Mouse (Mus musculus): ENCODE measurements at regions not wholly inside any gene's neighbourhood (a gene's known extent, or its start where the extent isn't known, plus 50 kb on each side); places are given as distances from the start of the nearest gene placed in this dataset.

GRCm38 (mm10) chr8:34709316-34709715 lies 597.8 kb upstream of the Gm10131 start:
- in situ Hi-C loops (cut with MboI; ENCODE audit: low sequenced_read_pairs) = no loop called here

GRCm38 (mm10) chr8:34703351-34703750 lies 591.8 kb upstream of the Gm10131 start:
- in situ Hi-C loops (cut with MboI; ENCODE audit: low sequenced_read_pairs) = no loop called here

- in situ Hi-C loops (cut with MboI; ENCODE audit: low sequenced_read_pairs) = no loop called here
Observed at GRCm38 (mm10) chr8:34702806-34703205, 591.3 kb upstream of the Gm10131 start.

GRCm38 (mm10) chr8:34699015-34699414 lies 587.5 kb upstream of the Gm10131 start:
- in situ Hi-C loops (cut with MboI; ENCODE audit: low sequenced_read_pairs) = no loop called here

- in situ Hi-C loops (cut with MboI; ENCODE audit: low sequenced_read_pairs) = no loop called here
Observed at GRCm38 (mm10) chr8:34696365-34696764, 584.8 kb upstream of the Gm10131 start.

GRCm38 (mm10) chr8:34692606-34693005 lies 581.1 kb upstream of the Gm10131 start:
- in situ Hi-C loops (cut with MboI; ENCODE audit: low sequenced_read_pairs) = no loop called here

GRCm38 (mm10) chr8:34691776-34692175 lies 580.2 kb upstream of the Gm10131 start:
- in situ Hi-C loops (cut with MboI; ENCODE audit: low sequenced_read_pairs) = no loop called here

- in situ Hi-C loops (cut with MboI; ENCODE audit: low sequenced_read_pairs) = no loop called here
Observed at GRCm38 (mm10) chr8:34689825-34690493, 578.4 kb upstream of the Gm10131 start.

GRCm38 (mm10) chr8:34689049-34689824 lies 577.7 kb upstream of the Gm10131 start:
- in situ Hi-C loops (cut with MboI; ENCODE audit: low sequenced_read_pairs) = no loop called here

- in situ Hi-C loops (cut with MboI; ENCODE audit: low sequenced_read_pairs) = no loop called here
Observed at GRCm38 (mm10) chr8:34688396-34689048, 577.0 kb upstream of the Gm10131 start.

GRCm38 (mm10) chr8:34686371-34686770 lies 574.8 kb upstream of the Gm10131 start:
- in situ Hi-C loops (cut with MboI; ENCODE audit: low sequenced_read_pairs) = no loop called here

- in situ Hi-C loops (cut with MboI; ENCODE audit: low sequenced_read_pairs) = no loop called here
Observed at GRCm38 (mm10) chr8:34684683-34685082, 573.1 kb upstream of the Gm10131 start.

GRCm38 (mm10) chr8:34683173-34683572 lies 571.6 kb upstream of the Gm10131 start:
- in situ Hi-C loops (cut with MboI; ENCODE audit: low sequenced_read_pairs) = no loop called here

GRCm38 (mm10) chr8:34682221-34682620 lies 570.7 kb upstream of the Gm10131 start:
- in situ Hi-C loops (cut with MboI; ENCODE audit: low sequenced_read_pairs) = no loop called here

- in situ Hi-C loops (cut with MboI; ENCODE audit: low sequenced_read_pairs) = no loop called here
Observed at GRCm38 (mm10) chr8:34679565-34680291, 568.2 kb upstream of the Gm10131 start.

- in situ Hi-C loops (cut with MboI; ENCODE audit: low sequenced_read_pairs) = no loop called here
Observed at GRCm38 (mm10) chr8:34678879-34679278, 567.3 kb upstream of the Gm10131 start.

- in situ Hi-C loops (cut with MboI; ENCODE audit: low sequenced_read_pairs) = no loop called here
Observed at GRCm38 (mm10) chr8:34671716-34672115, 560.2 kb upstream of the Gm10131 start.

- in situ Hi-C loops (cut with MboI; ENCODE audit: low sequenced_read_pairs) = no loop called here
Observed at GRCm38 (mm10) chr8:34670930-34671715, 559.6 kb upstream of the Gm10131 start.

- in situ Hi-C loops (cut with MboI; ENCODE audit: low sequenced_read_pairs) = no loop called here
Observed at GRCm38 (mm10) chr8:34669146-34669545, 557.6 kb upstream of the Gm10131 start.

GRCm38 (mm10) chr8:34664429-34664828 lies 552.9 kb upstream of the Gm10131 start:
- in situ Hi-C loops (cut with MboI; ENCODE audit: low sequenced_read_pairs) = no loop called here
